Mouse (Mus musculus) thymus, postnatal 25 days (tissue): ENCODE results near the gene Rlf.
A peak's percentile ranks its signal among the peaks of the same experiment; 100 is the strongest.

Source experiments
- DNase-seq: peaks from one replicate; pipeline ENCODE4 v3.0.0; 2022

Rlf gene

GRCm38 (mm10) chr4:121163501-121164030 is 51.3 kb downstream of the Rlf start:
- no peak for DNase-seq

DNA sequence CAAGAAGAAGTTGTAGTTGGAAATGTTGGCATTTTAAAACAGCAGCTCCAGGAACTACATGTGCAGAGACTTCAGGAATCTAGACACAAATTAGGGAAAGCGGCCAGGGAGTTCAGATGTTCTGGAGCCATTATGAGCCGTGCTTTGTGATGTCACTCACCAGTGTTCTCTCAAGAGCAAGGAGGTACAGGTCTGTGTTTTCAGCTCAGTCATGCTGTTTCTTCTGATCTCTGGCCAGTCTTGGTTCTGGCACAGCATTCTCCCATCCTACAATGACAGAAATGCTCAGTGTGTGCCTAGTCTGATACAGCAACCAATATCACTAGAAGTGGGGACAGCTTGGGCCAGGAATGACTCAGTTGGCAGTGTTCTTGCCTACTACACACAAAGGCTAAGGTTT is 105.8 kb downstream of the Rlf start, which contains the start of gene Tmco2:
Tmco2 (minus strand) TSS at position 101 of the 400 bp plus-strand sequence.
- DNase-seq: no peak

DNA sequence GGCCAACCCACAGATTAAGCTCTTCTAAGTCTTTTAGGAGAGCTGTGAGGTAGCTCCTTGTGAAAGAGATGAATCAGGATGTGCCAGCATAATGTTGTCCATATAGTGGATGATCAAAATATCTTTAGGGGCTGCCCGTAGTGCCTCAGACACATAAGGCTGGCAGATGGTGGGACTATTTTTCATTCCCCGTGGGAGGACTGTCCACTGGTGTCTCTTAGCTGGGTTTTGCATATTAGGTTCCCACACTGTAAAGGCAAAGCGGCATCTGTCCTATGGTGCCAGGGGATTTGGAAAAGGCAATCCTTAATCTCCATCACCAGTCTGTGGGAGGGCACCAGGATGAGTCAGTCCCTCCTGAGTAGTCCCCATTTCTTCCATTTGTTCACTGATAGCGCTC is 111.6 kb downstream of the Rlf start:
- no peak for DNase-seq

GRCm38 (mm10) chr4:121097650-121098378 is 117.1 kb downstream of the Rlf start, which contains the start of gene Zmpste24:
Zmpste24 (minus strand) TSS chr4:121098241.
- DNase-seq: peak; percentile 90
